Mouse (Mus musculus) embryonic facial prominence, embryonic 10.5 days (tissue): ENCODE data around the gene Dnase1. TPM values are rescaled to one million over a fixed set of nuclear protein-coding genes. Genes with fewer than 3 reads are reported as not detected.
"Not testable (repeated sequence)": the region's sequence is repeated elsewhere in the genome, so short reads cannot be mapped to it uniquely, and the experiment has no call there.

ENCODE experiments used
- DNase-seq: peaks from one replicate; pipeline ENCODE4 v3.0.0-alpha.2; 2017; ENCODE audit warnings: low spot score
- H3K27ac ChIP-seq: fragments of 300-500 bp; sonication (generic); replicated peaks from 2 replicates; pipeline ENCODE4 v1.5.1; 2016; ENCODE audit warnings: mild to moderate bottlenecking
- H3K27me3 ChIP-seq: fragments of 300-500 bp; sonication (generic); replicated peaks from 2 replicates; pipeline ENCODE4 v1.6.1; 2016; ENCODE audit warnings: low read depth, mild to moderate bottlenecking; ENCODE audit not compliant: poor library complexity, severe bottlenecking
- H3K36me3 ChIP-seq: fragments of 300-500 bp; sonication (generic); replicated peaks from 2 replicates; pipeline ENCODE4 v1.6.1; 2016; ENCODE audit warnings: mild to moderate bottlenecking, moderate library complexity
- H3K4me1 ChIP-seq: fragments of 300-500 bp; sonication (generic); 2 replicates; pipeline ENCODE4 v1.6.1; 2016
- H3K4me3 ChIP-seq: fragments of 300-500 bp; sonication (generic); 2 replicates; pipeline ENCODE4 v1.5.1; 2016; ENCODE audit warnings: mild to moderate bottlenecking, moderate library complexity
- H3K9me3 ChIP-seq: fragments of 300-500 bp; sonication (generic); 2 replicates; pipeline ENCODE4 v1.6.1; 2016; ENCODE audit warnings: mild to moderate bottlenecking
- WGBS: fragments of 180-500 bp; shearing (Covaris S2); methylation state at CpG from one replicate; pipeline ENCODE4 v1.1.7; 2016; 5-methylcytosine and 5-hydroxymethylcytosine counted together
- polyA plus RNA-seq: library from polyadenylated mRNA; unstranded; fragments of >200 nt; fragmentation: Nextera tagmentation; extraction: Ambion mirVana; gene quantifications from 2 replicates; pipeline ENCODE4 v1.2.1, GENCODE M21; 2016

The Dnase1 gene
- polyA plus RNA-seq, 1 experiment from 2014 or later = 6.5 TPM

GRCm38 (mm10) chr16:4064945-4065344 lies 28.2 kb downstream of the Dnase1 start:
- 95% methylated on average over 4 of the region's 4 CpGs for WGBS
- H3K9me3 ChIP-seq = no peaks in the 10 kb centered on the region
- H3K27ac ChIP-seq = no peak overlapping the region

GRCm38 (mm10) chr16:4068588-4068987 lies 31.8 kb downstream of the Dnase1 start:
- H3K36me3 ChIP-seq = peaks cover 62% of the 10 kb centered on the region
- H3K4me1 ChIP-seq = no peaks in the 10 kb centered on the region
- DNase-seq = peak; percentile 52
- 61% methylated on average over 8 of the region's 8 CpGs for WGBS
- H3K27ac ChIP-seq = no peak overlapping the region
- H3K27me3 ChIP-seq = no peaks in the 10 kb centered on the region
- H3K9me3 ChIP-seq = no peaks in the 10 kb centered on the region
- H3K4me3 ChIP-seq = no peak overlapping the region

More at GRCm38 (mm10) chr16:4064945-4065344, 28.2 kb downstream of the Dnase1 start:
- no peak overlapping the region for H3K4me3 ChIP-seq
- DNase-seq = no peak
- no peaks in the 10 kb centered on the region for H3K4me1 ChIP-seq
- H3K36me3 ChIP-seq = peaks cover 91% of the 10 kb centered on the region
- no peaks in the 10 kb centered on the region for H3K27me3 ChIP-seq

- WGBS = 67% methylated on average over 6 of the region's 6 CpGs
- no peaks in the 10 kb centered on the region for H3K27me3 ChIP-seq
- no peaks in the 10 kb centered on the region for H3K9me3 ChIP-seq
- DNase-seq = peak; percentile 17
- no peak overlapping the region for H3K4me3 ChIP-seq
- H3K4me1 ChIP-seq = peaks cover 15% of the 10 kb centered on the region
- peaks cover 6% of the 10 kb centered on the region; the same call in 1 of the 2 replicates for H3K36me3 ChIP-seq
- H3K27ac ChIP-seq = no peak overlapping the region
Observed at GRCm38 (mm10) chr16:4074297-4074696, 37.6 kb downstream of the Dnase1 start.

GRCm38 (mm10) chr16:4074836-4075235 lies 38.1 kb downstream of the Dnase1 start:
- H3K27ac ChIP-seq = no peak overlapping the region

GRCm38 (mm10) chr16:4077384-4078061 lies 40.8 kb downstream of the Dnase1 start, which contains the start of gene Trap1:
Gene Trap1 (minus strand): TSS chr16:4077827.
- peaks cover 15% of the 10 kb centered on the region for H3K4me1 ChIP-seq
- peaks cover 11% of the 10 kb centered on the region for H3K36me3 ChIP-seq
- peak within 1 kb of the TSS; percentile 90 for H3K27ac ChIP-seq
- H3K4me3 ChIP-seq = peak within 1 kb of the TSS; percentile 87
- H3K27me3 ChIP-seq = no peaks in the 10 kb centered on the region
- WGBS = under 1% methylated on average over 58 of the region's 58 CpGs
- no peaks in the 10 kb centered on the region for H3K9me3 ChIP-seq
- peak; percentile 93 for DNase-seq

More at GRCm38 (mm10) chr16:4074836-4075235, 38.1 kb downstream of the Dnase1 start:
- Histone ChIP-seq H3K9me3 (no peaks in the 10 kb centered on the region), H3K27me3 (no peaks in the 10 kb centered on the region), H3K4me1 (peaks cover 15% of the 10 kb centered on the region), H3K4me3 (no peak overlapping the region), H3K36me3 (peaks cover 6% of the 10 kb centered on the region; the same call in 1 of the 2 replicates)
- no peak for DNase-seq
- WGBS = 85% methylated on average over 3 of the region's 3 CpGs

GRCm38 (mm10) chr16:4078302-4078701 lies 41.6 kb downstream of the Dnase1 start:
- Histone ChIP-seq H3K4me1 (peaks cover 15% of the 10 kb centered on the region), H3K4me3 (peak overlapping the region; percentile 87), H3K36me3 (peaks cover 19% of the 10 kb centered on the region)
- H3K9me3 ChIP-seq, DNase-seq, H3K27me3 ChIP-seq, H3K27ac ChIP-seq: not testable (repeated sequence)
- WGBS = 76% methylated on average over 10 of the region's 10 CpGs

- no peaks in the 10 kb centered on the region for H3K27me3 ChIP-seq
- peaks cover 15% of the 10 kb centered on the region for H3K4me1 ChIP-seq
- H3K4me3 ChIP-seq = no peak overlapping the region
- no peak overlapping the region for H3K27ac ChIP-seq
- H3K9me3 ChIP-seq = no peaks in the 10 kb centered on the region
- peaks cover 31% of the 10 kb centered on the region for H3K36me3 ChIP-seq
- no peak for DNase-seq
- 83% methylated on average over 1 of the region's 1 CpGs for WGBS
Observed at GRCm38 (mm10) chr16:4079656-4080055, 42.9 kb downstream of the Dnase1 start.

- H3K9me3 ChIP-seq, DNase-seq, H3K27me3 ChIP-seq, H3K4me3 ChIP-seq, H3K27ac ChIP-seq: not testable (repeated sequence)
- WGBS = 86% methylated on average over 3 of the region's 3 CpGs
- peaks cover 38% of the 10 kb centered on the region for H3K36me3 ChIP-seq
- H3K4me1 ChIP-seq = peaks cover 15% of the 10 kb centered on the region
Observed at GRCm38 (mm10) chr16:4080419-4080818, 43.7 kb downstream of the Dnase1 start.

GRCm38 (mm10) chr16:4085051-4085450 lies 48.3 kb downstream of the Dnase1 start:
- DNase-seq = no peak
- 97% methylated on average over 7 of the region's 7 CpGs for WGBS
- peaks cover 85% of the 10 kb centered on the region for H3K36me3 ChIP-seq
- no peak overlapping the region for H3K27ac ChIP-seq
- H3K9me3 ChIP-seq = no peaks in the 10 kb centered on the region
- H3K27me3 ChIP-seq = no peaks in the 10 kb centered on the region
- no peaks in the 10 kb centered on the region for H3K4me1 ChIP-seq
- no peak overlapping the region for H3K4me3 ChIP-seq

GRCm38 (mm10) chr16:4085851-4086387 lies 49.2 kb downstream of the Dnase1 start:
- no peaks in the 10 kb centered on the region for H3K27me3 ChIP-seq
- no peaks in the 10 kb centered on the region for H3K9me3 ChIP-seq
- H3K4me3 ChIP-seq = no peak overlapping the region
- no peak overlapping the region for H3K27ac ChIP-seq
- DNase-seq = no peak
- no peaks in the 10 kb centered on the region for H3K4me1 ChIP-seq
- H3K36me3 ChIP-seq = peaks cover 93% of the 10 kb centered on the region
- 95% methylated on average over 9 of the region's 9 CpGs for WGBS

- Histone ChIP-seq H3K27ac (no peak overlapping the region), H3K36me3 (peaks cover 98% of the 10 kb centered on the region), H3K4me1 (no peaks in the 10 kb centered on the region), H3K4me3 (no peak overlapping the region), H3K27me3 (no peaks in the 10 kb centered on the region), H3K9me3 (no peaks in the 10 kb centered on the region)
- no peak for DNase-seq
- WGBS = 92% methylated on average over 8 of the region's 8 CpGs
Observed at GRCm38 (mm10) chr16:4087214-4087913, 50.6 kb downstream of the Dnase1 start.
